Mouse (Mus musculus): ENCODE measurements around the gene Thoc5.
A peak's percentile ranks its signal among the peaks of the same experiment; 100 is the strongest.

Thoc5 gene

DNA sequence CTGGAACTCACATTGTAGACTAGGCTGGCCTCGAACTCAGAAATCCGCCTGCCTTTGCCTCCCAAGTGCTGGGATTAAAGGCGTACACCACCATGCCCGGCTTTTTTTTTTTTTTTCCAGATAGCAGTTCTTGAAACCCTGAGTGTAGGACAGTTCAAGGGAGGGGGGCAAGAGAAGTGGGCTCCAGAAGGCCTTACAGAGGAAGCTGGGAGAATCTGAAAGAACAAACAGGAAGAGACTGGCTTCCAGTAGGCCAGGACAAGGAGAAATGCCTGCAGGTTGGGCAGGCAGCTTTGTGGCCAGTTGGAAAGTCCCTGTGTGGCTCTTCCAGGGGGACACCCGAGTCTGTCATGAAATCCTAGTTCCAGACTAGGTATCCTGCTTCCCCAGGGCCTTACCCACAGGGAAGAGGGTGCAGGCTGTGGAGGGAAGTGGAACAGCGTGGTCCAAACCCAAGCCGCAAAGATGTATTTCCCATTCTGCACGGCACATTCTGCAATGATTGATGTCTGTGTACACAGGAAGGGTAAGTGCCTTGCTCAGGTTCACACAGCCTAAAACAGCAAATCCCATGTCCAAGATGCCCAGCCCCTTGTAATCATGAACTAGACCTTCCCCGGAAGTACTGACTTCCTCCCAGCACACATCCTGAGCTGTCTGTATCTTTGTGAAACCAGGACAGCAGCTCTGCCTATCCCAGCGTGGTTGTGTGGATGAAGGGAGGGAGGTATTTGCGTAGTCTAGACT is 79.4 kb downstream of the Thoc5 start:
- no peak for DNase-seq (ENCODE audit: low spot score in 2 of 2)

DNA sequence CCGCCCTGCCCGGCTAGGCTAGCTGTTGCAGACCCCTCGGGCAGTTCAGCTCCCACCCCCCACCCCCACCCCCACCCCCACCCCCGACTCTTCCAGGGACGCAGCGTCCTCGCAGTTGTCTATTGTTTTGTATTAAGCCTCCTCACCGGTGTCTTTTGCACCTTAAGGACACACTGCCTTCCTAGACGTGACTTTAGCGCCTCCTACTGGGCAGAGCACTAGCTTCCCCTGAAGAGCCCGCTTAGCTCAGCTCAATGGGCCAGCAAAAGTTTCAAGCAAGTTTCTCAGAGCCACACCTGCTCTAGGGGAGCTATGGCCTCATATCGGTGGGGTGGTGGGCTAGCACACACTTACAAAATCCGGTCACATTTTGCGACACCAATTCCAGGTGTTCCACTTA is 80.5 kb downstream of the Thoc5 start:
- DNase-seq (ENCODE audit: low spot score in 2 of 2) = peak; percentile 55 to 71

Data from right cerebral cortex, adult 2 months (tissue).